Mouse (Mus musculus) midbrain, embryonic 10.5 days (tissue): ENCODE measurements around the gene Cpne5. TPM values are rescaled to one million over a fixed set of nuclear protein-coding genes. Genes with fewer than 3 reads are reported as not detected.
"Not testable (repeated sequence)": the region's sequence is repeated elsewhere in the genome, so short reads cannot be mapped to it uniquely, and the experiment has no call there.

Source experiments
- DNase-seq: peaks from one replicate; pipeline ENCODE4 v3.0.0-alpha.2; 2017; ENCODE audit warnings: low spot score
- H3K27ac ChIP-seq: fragments of 300-500 bp; sonication (generic); replicated peaks from 2 replicates; pipeline ENCODE4 v1.5.1; 2016; ENCODE audit warnings: mild to moderate bottlenecking
- H3K27me3 ChIP-seq: fragments of 300-500 bp; sonication (generic); 2 replicates; pipeline ENCODE4 v1.6.1; 2016; ENCODE audit warnings: low read depth, mild to moderate bottlenecking; ENCODE audit not compliant: poor library complexity, severe bottlenecking
- H3K36me3 ChIP-seq: fragments of 300-500 bp; sonication (generic); 2 replicates; pipeline ENCODE4 v1.6.1; 2016; ENCODE audit warnings: mild to moderate bottlenecking, moderate library complexity
- H3K4me1 ChIP-seq: fragments of 300-500 bp; sonication (generic); 2 replicates; pipeline ENCODE4 v1.6.1; 2016
- H3K4me3 ChIP-seq: fragments of 300-500 bp; sonication (generic); 2 replicates; pipeline ENCODE4 v1.5.1; 2016; ENCODE audit warnings: mild to moderate bottlenecking, moderate library complexity
- H3K9me3 ChIP-seq: fragments of 300-500 bp; sonication (generic); replicated peaks from 2 replicates; pipeline ENCODE4 v1.6.1; 2016; ENCODE audit warnings: mild to moderate bottlenecking
- WGBS: fragments of 180-500 bp; shearing (Covaris S2); methylation state at CpG from one replicate; pipeline ENCODE4 v1.1.7; 2016; 5-methylcytosine and 5-hydroxymethylcytosine counted together
- polyA plus RNA-seq: library from polyadenylated mRNA; unstranded; fragments of >200 nt; fragmentation: Nextera tagmentation; extraction: Ambion mirVana; gene quantifications from 2 replicates; pipeline ENCODE4 v1.2.1, GENCODE M21; 2016

Gene Cpne5
- polyA plus RNA-seq, 1 experiment from 2014 or later: 14.8 TPM

DNA sequence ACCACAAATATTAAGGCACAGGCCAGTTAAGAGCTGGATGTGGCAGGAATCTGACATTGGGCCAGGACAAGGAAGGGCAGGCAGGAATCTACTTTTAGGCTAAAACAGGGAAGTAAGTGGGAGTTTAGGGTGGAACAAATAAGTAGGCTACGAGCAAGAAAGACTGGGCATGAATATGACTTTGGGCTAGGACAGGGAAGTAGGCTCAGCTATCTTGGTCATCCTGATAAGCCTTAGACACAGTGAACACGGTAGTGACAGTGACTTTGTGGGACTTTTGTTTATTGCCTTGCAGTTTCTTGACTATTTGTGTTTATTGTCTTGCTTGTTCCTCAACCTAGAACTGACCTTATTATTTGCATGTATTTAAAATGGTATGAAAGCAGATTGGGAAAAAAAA is 15.3 kb upstream of the Cpne5 start:
- H3K4me1 ChIP-seq: peaks cover 5% of the 10 kb centered on the region; the same call in 1 of the 2 replicates
- peaks cover 97% of the 10 kb centered on the region for H3K36me3 ChIP-seq
- WGBS: 92% methylated on average over 2 of the region's 2 CpGs
- H3K27me3 ChIP-seq: no peaks in the 10 kb centered on the region
- no peak overlapping the region for H3K4me3 ChIP-seq
- DNase-seq: no peak
- no peaks in the 10 kb centered on the region for H3K9me3 ChIP-seq
- H3K27ac ChIP-seq: no peak overlapping the region

DNA sequence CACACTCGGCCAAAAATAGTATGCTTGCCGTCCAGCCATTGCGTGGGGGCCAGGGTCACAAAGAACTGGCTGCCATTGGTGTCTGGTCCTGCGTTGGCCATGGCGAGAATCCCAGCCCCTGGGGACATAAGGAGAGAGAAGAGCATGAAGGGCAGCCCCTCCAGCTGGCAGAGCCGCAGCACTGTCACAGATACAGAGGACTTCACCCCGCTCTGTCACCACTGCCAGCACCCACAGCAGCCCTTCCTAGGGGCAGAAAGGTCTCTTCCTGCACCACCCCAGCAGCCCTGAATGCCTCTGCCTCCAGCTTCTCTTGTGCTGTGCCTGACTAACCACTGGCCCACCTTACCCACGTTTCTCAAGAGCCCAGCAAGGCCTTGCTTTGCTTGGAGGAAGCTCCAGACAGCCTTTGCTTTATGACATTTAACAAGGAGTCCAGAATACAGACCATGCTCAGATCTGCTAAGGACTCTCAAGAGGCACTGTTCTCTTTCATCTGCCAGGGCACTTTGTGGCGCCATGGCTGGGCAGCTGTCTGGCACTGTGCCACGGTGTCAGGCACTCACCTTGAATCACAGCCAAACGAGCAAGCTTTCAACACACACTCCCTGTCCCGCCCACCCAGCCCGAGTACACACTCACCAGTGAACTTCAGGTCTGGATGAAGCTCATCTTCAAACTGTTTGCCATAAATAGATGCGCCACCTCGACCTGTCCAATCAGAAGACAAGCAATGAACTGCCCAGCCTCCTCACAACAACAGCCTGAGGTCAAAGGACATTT is 13.8 kb upstream of the Cpne5 start:
- DNase-seq: no peak
- H3K36me3 ChIP-seq: peaks cover 83% of the 10 kb centered on the region
- H3K27me3 ChIP-seq: no peaks in the 10 kb centered on the region
- H3K4me1 ChIP-seq: peaks cover 5% of the 10 kb centered on the region; the same call in 1 of the 2 replicates
- no peak overlapping the region for H3K4me3 ChIP-seq
- H3K27ac ChIP-seq: no peak overlapping the region
- 91% methylated on average over 15 of the region's 15 CpGs for WGBS
- no peaks in the 10 kb centered on the region for H3K9me3 ChIP-seq

DNA sequence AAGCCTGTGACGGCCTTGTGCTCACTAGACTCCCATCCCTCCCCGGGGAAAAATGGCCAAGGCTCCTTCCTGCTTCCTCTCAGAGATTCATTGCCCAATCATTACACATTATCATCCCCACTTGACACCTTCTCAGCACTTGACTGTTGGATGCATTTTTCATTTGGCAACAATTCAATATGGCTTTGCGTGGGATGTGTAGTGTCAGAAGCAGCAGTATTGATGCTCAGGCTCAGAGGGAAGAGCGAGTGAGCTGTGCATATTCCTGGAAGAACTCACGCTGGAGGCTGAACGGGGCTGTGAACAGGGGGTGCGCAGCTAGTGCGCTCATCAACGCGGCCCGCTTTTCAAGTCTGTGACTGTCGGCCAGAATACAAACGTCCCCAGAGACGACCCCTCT is 13.0 kb upstream of the Cpne5 start:
- H3K27ac ChIP-seq, H3K9me3 ChIP-seq, H3K27me3 ChIP-seq, H3K4me3 ChIP-seq, DNase-seq, H3K4me1 ChIP-seq: not testable (repeated sequence)
- peaks cover 75% of the 10 kb centered on the region for H3K36me3 ChIP-seq
- 95% methylated on average over 14 of the region's 14 CpGs for WGBS

- no peaks in the 10 kb centered on the region for H3K9me3 ChIP-seq
- H3K36me3 ChIP-seq: peaks cover 60% of the 10 kb centered on the region
- WGBS: 65% methylated on average over 9 of the region's 9 CpGs
- H3K4me1 ChIP-seq: peaks cover 21% of the 10 kb centered on the region
- no peaks in the 10 kb centered on the region for H3K27me3 ChIP-seq
- DNase-seq: no peak
- no peak overlapping the region for H3K4me3 ChIP-seq
- no peak overlapping the region for H3K27ac ChIP-seq
Measured at GRCm38 (mm10) chr17:29249512-29249911, 11.5 kb upstream of the Cpne5 start.

DNA sequence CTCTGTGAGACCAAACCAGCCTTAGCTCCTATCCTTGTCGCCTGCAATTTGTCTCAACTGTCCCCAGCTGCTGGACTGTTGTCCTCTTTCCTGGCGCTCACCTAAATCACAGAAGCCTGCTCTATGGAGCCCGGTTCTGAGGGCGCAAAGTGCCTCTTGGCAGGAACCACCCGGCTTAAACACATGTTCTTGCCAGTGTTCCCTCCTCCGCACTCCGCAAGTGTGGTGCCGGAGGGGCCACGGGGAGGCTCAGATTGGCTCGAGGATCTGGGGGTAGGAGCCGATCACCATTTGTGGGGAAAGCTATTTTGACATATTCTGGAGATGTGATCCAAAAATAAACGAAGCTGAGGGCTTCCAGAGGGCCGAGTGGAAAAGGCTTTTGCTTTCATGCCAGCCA is 9.9 kb upstream of the Cpne5 start:
- 90% methylated on average over 13 of the region's 13 CpGs for WGBS
- Histone ChIP-seq H3K36me3 (peaks cover 44% of the 10 kb centered on the region), H3K4me3 (no peak overlapping the region), H3K4me1 (peaks cover 34% of the 10 kb centered on the region), H3K27ac (no peak overlapping the region), H3K27me3 (peaks cover 8% of the 10 kb centered on the region), H3K9me3 (no peaks in the 10 kb centered on the region)
- no peak for DNase-seq

GRCm38 (mm10) chr17:29246602-29247001 is 8.6 kb upstream of the Cpne5 start:
- Histone ChIP-seq H3K36me3 (peaks cover 31% of the 10 kb centered on the region), H3K9me3 (no peaks in the 10 kb centered on the region), H3K27ac (peak overlapping the region; percentile 70; the same call in 1 of the 2 replicates), H3K4me3 (no peak overlapping the region), H3K4me1 (peaks cover 46% of the 10 kb centered on the region), H3K27me3 (peaks cover 15% of the 10 kb centered on the region)
- WGBS: 27% methylated on average over 5 of the region's 5 CpGs
- DNase-seq: peak; percentile 66

- H3K27me3 ChIP-seq: peaks cover 21% of the 10 kb centered on the region
- peaks cover 22% of the 10 kb centered on the region for H3K36me3 ChIP-seq
- H3K27ac ChIP-seq: peak overlapping the region; percentile 70
- H3K4me1 ChIP-seq: peaks cover 49% of the 10 kb centered on the region
- WGBS: 50% methylated on average over 7 of the region's 7 CpGs
- no peak overlapping the region for H3K4me3 ChIP-seq
- peak; percentile 28 for DNase-seq
- no peaks in the 10 kb centered on the region for H3K9me3 ChIP-seq
Measured at GRCm38 (mm10) chr17:29245725-29246124, 7.8 kb upstream of the Cpne5 start.

DNA sequence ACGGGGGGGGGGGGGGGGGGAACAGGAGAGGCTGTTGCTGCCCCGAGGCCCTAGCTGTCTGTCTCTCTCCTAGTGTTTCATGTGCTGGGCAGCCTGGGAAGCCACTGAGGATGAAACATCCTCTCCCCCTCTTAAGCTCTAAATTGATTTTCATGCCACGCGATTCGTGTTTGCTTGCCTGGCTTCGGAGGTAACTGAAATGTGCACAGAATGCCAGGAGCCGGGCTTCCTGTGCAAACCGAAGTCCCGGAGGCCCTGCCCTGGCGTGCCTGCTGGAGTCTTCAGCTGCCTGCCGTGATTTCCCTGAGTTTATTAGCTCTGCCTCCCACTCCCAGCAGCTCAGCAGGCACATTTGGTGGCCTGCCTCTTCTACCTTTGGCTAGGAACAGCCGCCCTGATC is 6.9 kb upstream of the Cpne5 start:
- peaks cover 14% of the 10 kb centered on the region for H3K36me3 ChIP-seq
- no peak for DNase-seq
- H3K4me1 ChIP-seq: peaks cover 49% of the 10 kb centered on the region
- peak overlapping the region; percentile 70 for H3K27ac ChIP-seq
- no peak overlapping the region for H3K4me3 ChIP-seq
- H3K27me3 ChIP-seq: peaks cover 29% of the 10 kb centered on the region
- 38% methylated on average over 12 of the region's 12 CpGs for WGBS
- no peaks in the 10 kb centered on the region for H3K9me3 ChIP-seq

DNA sequence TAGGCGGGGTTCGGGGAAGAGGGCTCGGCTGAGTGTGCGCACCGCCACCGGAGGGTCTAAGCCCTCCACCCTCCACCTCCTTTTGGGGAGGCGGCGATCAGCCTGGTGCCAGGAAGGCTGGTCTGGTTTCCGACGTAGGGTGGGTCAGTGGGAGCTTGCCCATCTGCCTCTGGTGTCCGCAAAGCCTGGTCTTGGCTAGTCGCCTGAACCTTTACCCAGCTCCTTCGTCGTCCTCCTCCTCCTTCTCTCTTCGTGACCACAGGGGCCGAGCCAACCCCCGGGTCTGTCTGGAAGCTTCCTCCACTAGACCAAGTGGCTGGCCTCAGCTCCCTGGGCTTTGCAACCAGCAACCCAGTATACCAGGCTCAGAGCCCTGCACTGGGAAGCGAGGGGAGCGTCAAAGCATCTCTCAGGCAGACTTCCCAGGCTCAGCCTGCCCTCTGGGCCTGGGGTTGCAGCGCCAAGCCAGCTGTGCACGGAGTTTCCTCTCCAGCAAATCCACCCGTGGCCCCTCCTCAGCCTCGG is 516 bp upstream of the Cpne5 start:
- Histone ChIP-seq H3K36me3 (no peaks in the 10 kb centered on the region), H3K4me1 (peaks cover 56% of the 10 kb centered on the region), H3K27me3 (peaks cover 84% of the 10 kb centered on the region), H3K27ac (peak overlapping the region; percentile 86), H3K4me3 (peak overlapping the region; percentile 83), H3K9me3 (no peaks in the 10 kb centered on the region)
- 3% methylated on average over 23 of the region's 23 CpGs for WGBS
- peak; percentile 44 for DNase-seq

DNA sequence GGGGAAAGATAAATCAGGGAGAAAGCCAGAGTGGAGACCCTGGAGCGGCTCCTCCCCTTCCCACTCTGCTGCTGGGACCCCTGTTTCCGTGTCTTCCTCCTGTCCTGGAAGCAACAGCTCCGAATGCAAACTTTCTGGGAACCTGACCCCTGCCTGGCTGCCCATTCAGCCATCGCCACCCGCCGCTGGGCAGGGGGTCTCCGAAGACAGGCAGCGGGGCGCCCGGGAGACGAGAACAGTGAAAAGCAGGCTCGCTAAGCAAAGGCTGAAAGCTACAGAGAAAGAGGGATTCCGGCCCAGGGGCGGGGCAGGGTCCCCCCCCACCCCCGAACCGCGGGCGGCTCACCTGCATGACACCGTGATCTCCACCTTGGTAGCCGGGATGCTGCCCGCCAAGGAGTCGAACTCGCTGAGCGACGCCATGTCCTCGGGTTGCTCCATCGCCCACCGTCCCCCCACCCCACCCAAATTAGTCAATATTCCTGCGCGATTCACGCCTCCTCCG is 648 bp downstream of the Cpne5 start:
- peak; percentile 48 for DNase-seq
- Histone ChIP-seq H3K9me3 (no peaks in the 10 kb centered on the region), H3K36me3 (no peaks in the 10 kb centered on the region), H3K27me3 (peaks cover 78% of the 10 kb centered on the region), H3K4me1 (peaks cover 56% of the 10 kb centered on the region), H3K4me3 (peak overlapping the region; percentile 83), H3K27ac (peak overlapping the region; percentile 86)
- under 1% methylated on average over 32 of the region's 32 CpGs for WGBS

DNA sequence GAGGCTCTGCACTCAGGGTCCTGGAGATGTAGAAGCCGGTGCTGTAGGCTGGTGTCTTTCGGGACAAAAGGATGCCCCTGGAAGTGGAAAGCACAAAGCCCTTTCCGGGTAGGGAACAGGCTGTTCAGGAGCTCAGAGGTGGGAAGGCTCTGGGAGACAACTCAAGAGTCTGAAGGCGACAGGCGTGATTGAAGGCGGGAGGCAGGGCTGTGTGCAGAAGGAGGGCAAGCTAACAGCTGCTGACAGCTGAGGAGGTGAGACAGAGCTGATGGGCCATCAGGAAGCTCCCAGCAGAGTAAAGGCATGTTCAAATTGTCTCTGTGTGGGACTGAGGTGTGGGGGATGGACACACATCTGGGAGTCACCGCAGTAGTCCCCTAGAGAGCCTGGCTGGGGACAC is 1.9 kb downstream of the Cpne5 start:
- Histone ChIP-seq H3K4me1 (peaks cover 48% of the 10 kb centered on the region), H3K27me3 (peaks cover 71% of the 10 kb centered on the region), H3K9me3 (no peaks in the 10 kb centered on the region), H3K27ac (peak overlapping the region; percentile 86), H3K36me3 (no peaks in the 10 kb centered on the region), H3K4me3 (peak overlapping the region; percentile 83)
- 69% methylated on average over 7 of the region's 7 CpGs for WGBS
- DNase-seq: no peak

GRCm38 (mm10) chr17:29231109-29231508 is 6.9 kb downstream of the Cpne5 start:
- no peak overlapping the region for H3K27ac ChIP-seq
- H3K4me1 ChIP-seq: peaks cover 33% of the 10 kb centered on the region
- no peak for DNase-seq
- H3K4me3 ChIP-seq: no peak overlapping the region
- no peaks in the 10 kb centered on the region for H3K9me3 ChIP-seq
- WGBS: 87% methylated on average over 10 of the region's 10 CpGs
- no peaks in the 10 kb centered on the region for H3K36me3 ChIP-seq
- H3K27me3 ChIP-seq: peaks cover 22% of the 10 kb centered on the region

DNA sequence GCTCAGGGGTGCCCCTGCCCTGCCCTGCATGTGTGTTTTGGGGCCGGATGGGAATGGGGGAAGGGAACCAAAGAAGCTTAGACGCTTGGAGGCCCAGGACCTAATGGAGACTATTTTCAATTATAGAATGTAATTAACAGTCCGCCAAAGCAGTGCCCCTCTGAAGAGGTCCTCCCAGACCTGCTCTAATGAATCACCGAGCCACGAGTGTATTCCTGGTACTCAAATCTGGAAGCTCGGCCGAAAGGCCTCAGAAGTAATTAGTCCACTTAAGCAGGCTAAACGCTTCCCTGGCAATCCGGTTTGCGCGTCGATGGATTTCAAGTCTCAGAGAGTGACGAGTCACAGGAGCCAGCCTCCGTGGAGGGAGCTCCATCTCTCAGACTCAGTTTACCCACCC is 17.3 kb downstream of the Cpne5 start:
- H3K27me3 ChIP-seq: peaks cover 6% of the 10 kb centered on the region; the same call in 1 of the 2 replicates

More for the DNA sequence above, 17.3 kb downstream of the Cpne5 start:
- WGBS: 68% methylated on average over 14 of the region's 14 CpGs
- H3K27ac ChIP-seq: peak overlapping the region; percentile 43
- no peak overlapping the region for H3K4me3 ChIP-seq
- no peaks in the 10 kb centered on the region for H3K9me3 ChIP-seq
- peaks cover 3% of the 10 kb centered on the region; the same call in 1 of the 2 replicates for H3K36me3 ChIP-seq
- no peak for DNase-seq
- peaks cover 31% of the 10 kb centered on the region for H3K4me1 ChIP-seq
